Mouse (Mus musculus): ENCODE data around the gene Sec16b. TPM values are rescaled to one million over a fixed set of nuclear protein-coding genes. Genes with fewer than 3 reads are reported as not detected.

The Sec16b gene
- polyA plus RNA-seq, 1 experiment from 2014 or later, result 0.68 TPM

GRCm38 (mm10) chr1:157537636-157538035 is 31.1 kb downstream of the Sec16b start:
- no peak overlapping the region for H3K9ac ChIP-seq (ENCODE audit: low read length)
- no peak for ATAC-seq (replicated peaks; ENCODE audit: low FRiP score)
- no peaks in the 10 kb centered on the region for H3K9me3 ChIP-seq (ENCODE audit: control insufficient read depth, low read length)
- no peak overlapping the region for H3K27ac ChIP-seq (ENCODE audit: low read depth, low read length)
- DNase-seq (ENCODE audit: low spot score), result peak; percentile 49
- no peaks in the 10 kb centered on the region for H3K36me3 ChIP-seq (ENCODE audit: control insufficient read depth, insufficient read depth, low read length)
- 81% methylated on average over 5 of the region's 5 CpGs for WGBS
- H3K4me3 ChIP-seq (ENCODE audit: low read depth, low read length), result no peak overlapping the region
- no peaks in the 10 kb centered on the region for H3K27me3 ChIP-seq (ENCODE audit: control insufficient read depth, insufficient read depth, low read length)
- H3K4me1 ChIP-seq (replicated peaks; ENCODE audit: control insufficient read depth, insufficient read depth, low read length), result no peaks in the 10 kb centered on the region
- no peak overlapping the region for H3K4me2 ChIP-seq (ENCODE audit: low read depth, low read length, severe bottlenecking)

GRCm38 (mm10) chr1:157545056-157545455 is 38.5 kb downstream of the Sec16b start:
- H3K9ac ChIP-seq (ENCODE audit: low read length), result no peak overlapping the region
- no peaks in the 10 kb centered on the region for H3K4me1 ChIP-seq (replicated peaks; ENCODE audit: control insufficient read depth, insufficient read depth, low read length)
- WGBS, result 95% methylated on average over 8 of the region's 8 CpGs
- no peak overlapping the region for H3K4me3 ChIP-seq (ENCODE audit: low read depth, low read length)
- H3K27me3 ChIP-seq (ENCODE audit: control insufficient read depth, insufficient read depth, low read length), result no peaks in the 10 kb centered on the region
- DNase-seq (ENCODE audit: low spot score) (peak; percentile 39), ATAC-seq (replicated peaks; ENCODE audit: low FRiP score) (no peak)
- no peaks in the 10 kb centered on the region for H3K9me3 ChIP-seq (ENCODE audit: control insufficient read depth, low read length)
- H3K27ac ChIP-seq (ENCODE audit: low read depth, low read length), result no peak overlapping the region
- H3K36me3 ChIP-seq (ENCODE audit: control insufficient read depth, insufficient read depth, low read length), result no peaks in the 10 kb centered on the region
- no peak overlapping the region for H3K4me2 ChIP-seq (ENCODE audit: low read depth, low read length, severe bottlenecking)

GRCm38 (mm10) chr1:157547658-157548057 is 41.1 kb downstream of the Sec16b start:
- no peaks in the 10 kb centered on the region for H3K4me1 ChIP-seq (replicated peaks; ENCODE audit: control insufficient read depth, insufficient read depth, low read length)
- H3K4me2 ChIP-seq (ENCODE audit: low read depth, low read length, severe bottlenecking), result no peak overlapping the region
- H3K27ac ChIP-seq (ENCODE audit: low read depth, low read length), result no peak overlapping the region
- H3K9ac ChIP-seq (ENCODE audit: low read length), result no peak overlapping the region
- DNase-seq (ENCODE audit: low spot score) (peak; percentile 8), ATAC-seq (replicated peaks; ENCODE audit: low FRiP score) (no peak)
- H3K9me3 ChIP-seq (ENCODE audit: control insufficient read depth, low read length), result no peaks in the 10 kb centered on the region
- H3K36me3 ChIP-seq (ENCODE audit: control insufficient read depth, insufficient read depth, low read length), result no peaks in the 10 kb centered on the region
- H3K4me3 ChIP-seq (ENCODE audit: low read depth, low read length), result no peak overlapping the region
- no peaks in the 10 kb centered on the region for H3K27me3 ChIP-seq (ENCODE audit: control insufficient read depth, insufficient read depth, low read length)
- WGBS, result 88% methylated on average over 5 of the region's 5 CpGs

GRCm38 (mm10) chr1:157549721-157550120 is 43.2 kb downstream of the Sec16b start:
- WGBS, result 73% methylated on average over 3 of the region's 3 CpGs
- Histone ChIP-seq H3K4me3 (ENCODE audit: low read depth, low read length) (no peak overlapping the region), H3K9me3 (ENCODE audit: control insufficient read depth, low read length) (no peaks in the 10 kb centered on the region), H3K27ac (ENCODE audit: low read depth, low read length) (no peak overlapping the region), H3K9ac (ENCODE audit: low read length) (no peak overlapping the region), H3K4me1 (replicated peaks; ENCODE audit: control insufficient read depth, insufficient read depth, low read length) (peaks cover 2% of the 10 kb centered on the region; the same call in 1 of the 2 replicates), H3K27me3 (ENCODE audit: control insufficient read depth, insufficient read depth, low read length) (no peaks in the 10 kb centered on the region), H3K4me2 (ENCODE audit: low read depth, low read length, severe bottlenecking) (no peak overlapping the region), H3K36me3 (ENCODE audit: control insufficient read depth, insufficient read depth, low read length) (no peaks in the 10 kb centered on the region)
- no peak for ATAC-seq (replicated peaks; ENCODE audit: low FRiP score)
- peak; percentile 18 for DNase-seq (ENCODE audit: low spot score)

- no peak overlapping the region for H3K4me2 ChIP-seq (ENCODE audit: low read depth, low read length, severe bottlenecking)
- 56% methylated on average over 7 of the region's 7 CpGs for WGBS
- DNase-seq (ENCODE audit: low spot score), result peak; percentile 79
These were observed 46.4 kb downstream of the Sec16b start for GRCm38 (mm10) chr1:157552749-157553451.

GRCm38 (mm10) chr1:157554163-157554562 is 47.6 kb downstream of the Sec16b start:
- no peaks in the 10 kb centered on the region for H3K36me3 ChIP-seq (ENCODE audit: control insufficient read depth, insufficient read depth, low read length)
- H3K4me1 ChIP-seq (replicated peaks; ENCODE audit: control insufficient read depth, insufficient read depth, low read length), result peaks cover 5% of the 10 kb centered on the region; the same call in 1 of the 2 replicates
- H3K27me3 ChIP-seq (ENCODE audit: control insufficient read depth, insufficient read depth, low read length), result no peaks in the 10 kb centered on the region
- H3K4me3 ChIP-seq (ENCODE audit: low read depth, low read length), result no peak overlapping the region
- no peak overlapping the region for H3K27ac ChIP-seq (ENCODE audit: low read depth, low read length)
- 83% methylated on average over 3 of the region's 3 CpGs for WGBS
- no peak overlapping the region for H3K4me2 ChIP-seq (ENCODE audit: low read depth, low read length, severe bottlenecking)
- H3K9me3 ChIP-seq (ENCODE audit: control insufficient read depth, low read length), result no peaks in the 10 kb centered on the region
- DNase-seq (ENCODE audit: low spot score) (no peak), ATAC-seq (replicated peaks; ENCODE audit: low FRiP score) (no peak)
- no peak overlapping the region for H3K9ac ChIP-seq (ENCODE audit: low read length)

More at GRCm38 (mm10) chr1:157552749-157553451, 46.4 kb downstream of the Sec16b start:
- Histone ChIP-seq H3K4me3 (ENCODE audit: low read depth, low read length) (no peak overlapping the region), H3K4me1 (replicated peaks; ENCODE audit: control insufficient read depth, insufficient read depth, low read length) (peaks cover 5% of the 10 kb centered on the region; the same call in 1 of the 2 replicates), H3K27me3 (ENCODE audit: control insufficient read depth, insufficient read depth, low read length) (no peaks in the 10 kb centered on the region), H3K27ac (ENCODE audit: low read depth, low read length) (no peak overlapping the region), H3K36me3 (ENCODE audit: control insufficient read depth, insufficient read depth, low read length) (no peaks in the 10 kb centered on the region), H3K9me3 (ENCODE audit: control insufficient read depth, low read length) (no peaks in the 10 kb centered on the region), H3K9ac (ENCODE audit: low read length) (no peak overlapping the region)
- ATAC-seq (replicated peaks; ENCODE audit: low FRiP score), result peak; percentile 69

GRCm38 (mm10) chr1:157554686-157555530 is 48.4 kb downstream of the Sec16b start:
- peak; percentile 47 for DNase-seq (ENCODE audit: low spot score)
- Histone ChIP-seq H3K9me3 (ENCODE audit: control insufficient read depth, low read length) (no peaks in the 10 kb centered on the region), H3K4me1 (replicated peaks; ENCODE audit: control insufficient read depth, insufficient read depth, low read length) (peaks cover 5% of the 10 kb centered on the region; the same call in 1 of the 2 replicates), H3K27ac (ENCODE audit: low read depth, low read length) (no peak overlapping the region), H3K4me3 (ENCODE audit: low read depth, low read length) (no peak overlapping the region), H3K4me2 (ENCODE audit: low read depth, low read length, severe bottlenecking) (0 out of 2 replicates have a peak overlapping the region, but pooled peaks have one; percentile 31), H3K9ac (ENCODE audit: low read length) (no peak overlapping the region; the same call in 1 of the 2 replicates), H3K36me3 (ENCODE audit: control insufficient read depth, insufficient read depth, low read length) (no peaks in the 10 kb centered on the region), H3K27me3 (ENCODE audit: control insufficient read depth, insufficient read depth, low read length) (no peaks in the 10 kb centered on the region)
- no peak for ATAC-seq (replicated peaks; ENCODE audit: low FRiP score)
- WGBS, result 24% methylated on average over 27 of the region's 27 CpGs

GRCm38 (mm10) chr1:157555738-157556137 is 49.2 kb downstream of the Sec16b start:
- ATAC-seq (replicated peaks; ENCODE audit: low FRiP score), result no peak
- no peak for DNase-seq (ENCODE audit: low spot score)
- peaks cover 5% of the 10 kb centered on the region; the same call in 1 of the 2 replicates for H3K4me1 ChIP-seq (replicated peaks; ENCODE audit: control insufficient read depth, insufficient read depth, low read length)
- H3K9ac ChIP-seq (ENCODE audit: low read length), result no peak overlapping the region
- H3K27me3 ChIP-seq (ENCODE audit: control insufficient read depth, insufficient read depth, low read length), result no peaks in the 10 kb centered on the region
- no peaks in the 10 kb centered on the region for H3K9me3 ChIP-seq (ENCODE audit: control insufficient read depth, low read length)
- no peaks in the 10 kb centered on the region for H3K36me3 ChIP-seq (ENCODE audit: control insufficient read depth, insufficient read depth, low read length)
- H3K4me2 ChIP-seq (ENCODE audit: low read depth, low read length, severe bottlenecking), result no peak overlapping the region
- no peak overlapping the region for H3K27ac ChIP-seq (ENCODE audit: low read depth, low read length)
- WGBS, result 50% methylated on average over 10 of the region's 10 CpGs
- H3K4me3 ChIP-seq (ENCODE audit: low read depth, low read length), result no peak overlapping the region

Data from forebrain, embryonic 11.5 days (tissue).